Mouse (Mus musculus) liver, adult 2 months (tissue): ENCODE measurements around the gene Camkv.

Experiments used
- CTCF ChIP-seq: fragments of 200-500 bp; IDR thresholded peaks from 2 replicates; pipeline ENCODE4 v1.5.1; 2011; ENCODE audit warnings: low read depth, low read length, control low read depth
- POLR2A ChIP-seq: fragments of 200-500 bp; IDR thresholded peaks from 2 replicates; pipeline ENCODE4 v1.6.1; 2011; ENCODE audit warnings: low read length, control low read depth; ENCODE audit not compliant: insufficient read depth; ENCODE audit errors: extremely low read depth

DNA sequence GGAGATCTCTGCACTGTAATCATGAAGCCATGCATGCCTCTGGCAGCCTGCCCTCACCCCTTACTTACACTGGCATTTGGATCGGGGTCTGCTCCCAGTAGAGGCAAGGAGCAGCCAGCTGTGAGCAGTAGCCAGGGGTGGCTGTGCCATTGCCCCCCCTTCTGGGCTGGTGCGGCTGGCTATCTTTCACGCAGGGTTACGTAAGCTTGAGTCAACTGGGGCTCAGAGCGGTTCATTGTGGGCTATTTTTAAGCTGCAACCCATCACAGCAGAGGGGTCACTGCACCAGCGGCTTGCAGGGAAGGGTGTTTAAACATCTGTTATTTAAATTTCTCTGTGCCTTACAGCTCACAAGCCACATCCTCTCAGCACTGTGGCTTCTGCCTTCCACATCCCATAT is 11.5 kb upstream of the Camkv start:
- TF ChIP-seq CTCF, result no peak
- TF ChIP-seq POLR2A, result no peak
